Mouse (Mus musculus) liver, embryonic 14.5 days (tissue): ENCODE data around the gene Ndufaf7.

ENCODE experiments used
- CTCF ChIP-seq: IDR thresholded peaks from 2 replicates; pipeline ENCODE4 v1.5.1; 2016; ENCODE audit warnings: antibody characterized with exemption, low read depth, control low read depth
- EP300 ChIP-seq: IDR thresholded peaks from 2 replicates; pipeline ENCODE4 v1.6.1; 2016; ENCODE audit warnings: antibody characterized with exemption, low read depth

DNA sequence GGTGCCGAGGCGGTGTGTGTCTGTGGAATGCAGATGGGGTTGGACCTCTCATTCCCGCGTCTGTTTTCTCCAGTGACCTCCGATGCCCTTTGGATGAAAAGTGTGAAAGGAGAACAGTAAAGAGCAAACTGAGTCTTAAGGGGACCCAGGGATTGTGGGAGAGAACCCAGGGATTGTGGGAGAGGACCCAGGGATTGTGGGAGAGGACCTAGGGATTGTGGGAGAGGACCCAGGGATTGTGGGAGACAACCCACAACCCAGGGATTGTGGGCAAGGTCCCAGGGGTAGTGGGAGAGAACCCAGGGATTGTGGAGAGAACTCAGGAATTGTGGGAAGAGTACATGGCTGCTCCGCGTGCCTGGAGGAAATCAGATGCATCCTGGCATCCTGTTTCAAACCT, 41.9 kb upstream of the Ndufaf7 start:
- TF ChIP-seq CTCF (no peak), EP300 (no peak)
